Comparison of ENCODE assay signal across 33 mouse cellular contexts in genomic region chr17:45708179-45708578, GRCm38 (mm10). TPM values are rescaled to one million over a fixed set of nuclear protein-coding genes. Genes with fewer than 3 reads are reported as not detected.
"Had no signal": no experiment of that assay in that cellular context is flagged by ENCODE, and none has a peak within 500 bp of the region (broad histone marks: within the 10 kb centered on the region; RNA-seq: fewer than 3 reads in every experiment).

No protein-coding gene starts in this region.

- H3K4me3 ChIP-seq: embryonic facial prominence, embryonic 10.5 days; embryonic facial prominence, embryonic 12.5 days; embryonic facial prominence, embryonic 13.5 days; embryonic facial prominence, embryonic 15.5 days; erythroblast, embryonic 14.5 days; forebrain, embryonic 10.5 days; forebrain, embryonic 12.5 days; forebrain, embryonic 13.5 days; forebrain, embryonic 15.5 days; heart, adult 2 months; heart, embryonic 10.5 days had no signal

- ATAC-seq: forebrain, embryonic 13.5 days; forebrain, embryonic 14.5 days; forebrain, embryonic 15.5 days; forebrain, embryonic 16.5 days; forebrain, postnatal 0 days had no signal

- DNase-seq: cerebellum, adult 18-20 months; cerebellum, adult 2 months; cerebellum, adult 8-10 months; cerebellum, adult 9-10 months; cerebellum, adult 9-11 months; cerebellum, postnatal 10 days; cerebellum, postnatal 14 days; cerebellum, postnatal 36 days; embryo, embryonic 11 days; forebrain, postnatal 0 days; gastrocnemius, postnatal 10 days; gastrocnemius, postnatal 25 days; heart, adult 11 months; heart, adult 18-20 months; heart, adult 2 months had no signal

- H3K27ac ChIP-seq: embryonic facial prominence, embryonic 10.5 days; embryonic facial prominence, embryonic 12.5 days; embryonic facial prominence, embryonic 13.5 days; embryonic facial prominence, embryonic 15.5 days; forebrain, embryonic 10.5 days; forebrain, embryonic 12.5 days; forebrain, embryonic 13.5 days; forebrain, embryonic 15.5 days; heart, adult 2 months; heart, embryonic 10.5 days had no signal

- H3K9ac ChIP-seq: embryonic facial prominence, embryonic 12.5 days; embryonic facial prominence, embryonic 13.5 days; embryonic facial prominence, embryonic 15.5 days; forebrain, embryonic 12.5 days; forebrain, embryonic 13.5 days; forebrain, embryonic 15.5 days; forebrain, postnatal 0 days had no signal

- H3K9me3 ChIP-seq: embryonic facial prominence, embryonic 10.5 days; embryonic facial prominence, embryonic 12.5 days; embryonic facial prominence, embryonic 13.5 days; embryonic facial prominence, embryonic 15.5 days; forebrain, embryonic 10.5 days; forebrain, embryonic 12.5 days; forebrain, embryonic 13.5 days; forebrain, embryonic 15.5 days; heart, embryonic 10.5 days had no signal

- H3K4me2 ChIP-seq: embryonic facial prominence, embryonic 12.5 days; embryonic facial prominence, embryonic 13.5 days; embryonic facial prominence, embryonic 15.5 days; forebrain, embryonic 12.5 days; forebrain, embryonic 13.5 days; forebrain, embryonic 15.5 days had no signal

- H3K4me1 ChIP-seq: embryonic facial prominence, embryonic 12.5 days; embryonic facial prominence, embryonic 13.5 days; forebrain, embryonic 10.5 days; forebrain, embryonic 12.5 days; forebrain, embryonic 13.5 days; forebrain, embryonic 15.5 days had no signal

- H3K27me3 ChIP-seq: embryonic facial prominence, embryonic 12.5 days; embryonic facial prominence, embryonic 13.5 days; embryonic facial prominence, embryonic 15.5 days; forebrain, embryonic 12.5 days; forebrain, embryonic 13.5 days; forebrain, embryonic 15.5 days had no signal

- H3K36me3 ChIP-seq: embryonic facial prominence, embryonic 10.5 days; embryonic facial prominence, embryonic 12.5 days; embryonic facial prominence, embryonic 13.5 days; embryonic facial prominence, embryonic 15.5 days; forebrain, embryonic 10.5 days; forebrain, embryonic 12.5 days; forebrain, embryonic 15.5 days; heart, embryonic 10.5 days had no signal

RNA-seq across cellular contexts. Expression of gene 1600014C23Rik, which starts 25.5 kb away (rescaled TPM):
- total RNA-seq: common myeloid progenitor, adult 5-6 weeks; forebrain, postnatal 0 days; gastrocnemius, postnatal 10 days; gastrocnemius, postnatal 25 days; gastrocnemius, postnatal 4 days; granulocyte monocyte progenitor cell, adult 5-6 weeks had no signal
- polyA plus RNA-seq: cortical plate, adult 2 months; embryonic facial prominence, embryonic 10.5 days; embryonic facial prominence, embryonic 11.5 days; embryonic facial prominence, embryonic 13.5 days; embryonic facial prominence, embryonic 14.5 days; embryonic facial prominence, embryonic 15.5 days; erythroblast, embryonic 14.5 days; forebrain, embryonic 10.5 days; forebrain, embryonic 15.5 days; forebrain, postnatal 0 days; heart, adult 2 months; heart, embryonic 10.5 days had no signal

RNA-seq across cellular contexts. Expression of gene Capn11, which starts 49.1 kb away (rescaled TPM):
- total RNA-seq: granulocyte monocyte progenitor cell, adult 5-6 weeks had no signal
- polyA plus RNA-seq: embryonic facial prominence, embryonic 14.5 days; erythroblast, embryonic 14.5 days; heart, adult 2 months had no signal
